Mouse (Mus musculus) stomach, embryonic 14.5 days (tissue): ENCODE data around the gene Gm42715. TPM values are rescaled to one million over a fixed set of nuclear protein-coding genes. Genes with fewer than 3 reads are reported as not detected.
"Not testable (repeated sequence)": the region's sequence is repeated elsewhere in the genome, so short reads cannot be mapped to it uniquely, and the experiment has no call there.

Experiments used
- ATAC-seq: fragments of 200-750 bp; cut with Nextera tagmentation; 2 replicates; pipeline ENCODE4 v1.8.0; 2017; ENCODE audit warnings: low read depth, moderate TSS enrichment; ENCODE audit not compliant: insufficient number of reproducible peaks, insufficient read depth, low FRiP score
- H3K27ac ChIP-seq: fragments of 300-500 bp; sonication (generic); 2 replicates; pipeline ENCODE4 v1.5.1; 2014; ENCODE audit warnings: mild to moderate bottlenecking, low read length, moderate library complexity, mixed read lengths
- H3K27me3 ChIP-seq: fragments of 300-500 bp; sonication (generic); 2 replicates; pipeline ENCODE4 v1.6.1; 2014; ENCODE audit warnings: low read length, control low read depth, mixed read lengths; ENCODE audit not compliant: control insufficient read depth, insufficient read depth
- H3K36me3 ChIP-seq: fragments of 300-500 bp; sonication (generic); 2 replicates; pipeline ENCODE4 v1.6.1; 2014; ENCODE audit warnings: mild to moderate bottlenecking, control low read depth, low read length, moderate library complexity, mixed read lengths; ENCODE audit not compliant: control insufficient read depth, insufficient read depth
- H3K4me1 ChIP-seq: fragments of 300-500 bp; sonication (generic); 2 replicates; pipeline ENCODE4 v1.6.1; 2014; ENCODE audit warnings: low read length, control low read depth, mixed read lengths; ENCODE audit not compliant: control insufficient read depth, insufficient read depth
- H3K4me2 ChIP-seq: fragments of 300-500 bp; sonication (generic); replicated peaks from 2 replicates; pipeline ENCODE4 v1.6.1; 2014; ENCODE audit warnings: low read depth, low read length, control low read depth
- H3K4me3 ChIP-seq: fragments of 300-500 bp; sonication (generic); 2 replicates; pipeline ENCODE4 v1.5.1; 2014; ENCODE audit warnings: low read depth, low read length, control low read depth
- H3K9ac ChIP-seq: fragments of 300-500 bp; sonication (generic); replicated peaks from 2 replicates; pipeline ENCODE4 v1.6.1; 2014; ENCODE audit warnings: low read depth, mild to moderate bottlenecking, control low read depth, low read length, moderate library complexity, mixed read lengths
- H3K9me3 ChIP-seq: fragments of 300-500 bp; sonication (generic); 2 replicates; pipeline ENCODE4 v1.6.1; 2016; ENCODE audit warnings: low read depth, low read length, control low read depth; ENCODE audit not compliant: control insufficient read depth
- WGBS: fragments of 180-500 bp; shearing (Covaris S2); extraction: QIAGEN DNeasy Blood & Tissue Kit; methylation state at CpG from one replicate; pipeline ENCODE4 v1.1.7; 2014; 5-methylcytosine and 5-hydroxymethylcytosine counted together
- polyA plus RNA-seq: library from polyadenylated mRNA; unstranded; fragments of >200 nt; fragmentation: Nextera tagmentation; extraction: Ambion mirVana; gene quantifications from 2 replicates; pipeline ENCODE4 v1.2.1, GENCODE M21; 2014

The Gm42715 gene
- polyA plus RNA-seq, 1 experiment from 2014 or later = 20.8 TPM

- peaks cover 78% of the 10 kb centered on the region for H3K36me3 ChIP-seq
Observed at GRCm38 (mm10) chr7:127488364-127488763, 31.0 kb upstream of the Gm42715 start.

DNA sequence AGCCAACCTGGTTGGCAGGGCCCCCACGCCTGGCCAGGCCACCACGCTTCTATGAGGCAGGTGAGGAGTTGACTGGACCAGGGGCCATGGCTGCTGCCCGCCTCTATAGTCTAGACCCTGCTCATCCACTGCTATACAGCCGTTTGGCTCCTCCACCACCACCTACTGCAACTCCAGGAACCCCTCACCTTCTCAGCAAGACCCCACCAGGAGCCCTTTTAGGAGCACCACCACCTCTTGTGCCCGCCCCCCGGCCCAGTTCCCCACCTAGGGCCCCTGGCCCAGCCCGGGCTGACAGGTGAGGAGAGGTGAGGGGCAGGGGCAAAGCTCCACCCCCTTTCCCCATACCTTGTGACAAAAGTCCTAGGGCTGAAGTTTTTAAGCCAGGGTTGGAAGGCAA, 29.4 kb upstream of the Gm42715 start:
- no peak overlapping the region for H3K9ac ChIP-seq
- peaks cover 68% of the 10 kb centered on the region for H3K36me3 ChIP-seq
- H3K27me3 ChIP-seq = no peaks in the 10 kb centered on the region
- H3K9me3 ChIP-seq = no peaks in the 10 kb centered on the region
- no peak overlapping the region for H3K4me3 ChIP-seq
- WGBS = 94% methylated on average over 7 of the region's 7 CpGs
- H3K4me2 ChIP-seq = no peak overlapping the region
- no peak overlapping the region for H3K27ac ChIP-seq
- no peak for ATAC-seq
- no peaks in the 10 kb centered on the region for H3K4me1 ChIP-seq

More at GRCm38 (mm10) chr7:127488364-127488763, 31.0 kb upstream of the Gm42715 start:
- not testable (repeated sequence) for H3K27me3 ChIP-seq, H3K4me2 ChIP-seq, H3K4me3 ChIP-seq, ATAC-seq, H3K4me1 ChIP-seq, H3K27ac ChIP-seq, H3K9me3 ChIP-seq, H3K9ac ChIP-seq
- WGBS = 80% methylated on average over 4 of the region's 5 CpGs

GRCm38 (mm10) chr7:127491846-127492245, 27.5 kb upstream of the Gm42715 start:
- no peak for ATAC-seq
- Histone ChIP-seq H3K4me3 (no peak overlapping the region), H3K27me3 (no peaks in the 10 kb centered on the region), H3K36me3 (peaks cover 50% of the 10 kb centered on the region), H3K4me2 (no peak overlapping the region), H3K9ac (no peak overlapping the region), H3K9me3 (no peaks in the 10 kb centered on the region), H3K4me1 (no peaks in the 10 kb centered on the region), H3K27ac (no peak overlapping the region)
- WGBS = 68% methylated on average over 3 of the region's 3 CpGs

DNA sequence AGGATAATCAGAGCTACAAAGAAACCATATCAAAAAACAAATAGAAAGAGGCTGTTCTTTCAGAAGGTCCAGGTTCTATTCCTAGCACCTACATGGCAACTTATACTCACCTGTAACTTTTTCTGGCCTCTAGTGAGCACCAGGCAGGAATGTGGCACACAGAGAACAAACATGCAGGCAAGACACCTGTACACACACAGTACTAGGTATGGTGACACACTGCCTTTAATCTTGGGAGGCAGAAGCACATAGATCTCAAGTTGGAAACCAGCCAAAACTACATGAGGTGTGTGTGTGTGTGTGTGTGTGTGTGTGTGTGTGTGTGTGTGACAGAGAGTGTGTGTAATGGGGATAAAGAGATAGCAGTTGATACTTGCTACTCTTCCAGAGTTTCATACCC, 24.7 kb upstream of the Gm42715 start:
- H3K9me3 ChIP-seq = no peaks in the 10 kb centered on the region
- H3K4me3 ChIP-seq = no peak overlapping the region
- ATAC-seq = no peak
- peaks cover 25% of the 10 kb centered on the region for H3K36me3 ChIP-seq
- no peaks in the 10 kb centered on the region for H3K4me1 ChIP-seq
- no peak overlapping the region for H3K9ac ChIP-seq
- no peaks in the 10 kb centered on the region for H3K27me3 ChIP-seq
- no peak overlapping the region for H3K27ac ChIP-seq
- H3K4me2 ChIP-seq = no peak overlapping the region

GRCm38 (mm10) chr7:127497382-127497781, 22.0 kb upstream of the Gm42715 start:
- H3K4me1 ChIP-seq = no peaks in the 10 kb centered on the region
- no peak overlapping the region for H3K4me2 ChIP-seq
- WGBS = 70% methylated on average over 2 of the region's 2 CpGs
- H3K27ac ChIP-seq = no peak overlapping the region
- no peaks in the 10 kb centered on the region; the same call in 1 of the 2 replicates for H3K36me3 ChIP-seq
- no peaks in the 10 kb centered on the region for H3K27me3 ChIP-seq
- ATAC-seq = no peak
- H3K9ac ChIP-seq = no peak overlapping the region
- no peaks in the 10 kb centered on the region for H3K9me3 ChIP-seq
- no peak overlapping the region for H3K4me3 ChIP-seq

GRCm38 (mm10) chr7:127498407-127498806, 21.0 kb upstream of the Gm42715 start:
- H3K4me3 ChIP-seq = no peak overlapping the region
- no peak overlapping the region for H3K4me2 ChIP-seq
- no peaks in the 10 kb centered on the region for H3K36me3 ChIP-seq
- H3K9me3 ChIP-seq = no peaks in the 10 kb centered on the region
- no peaks in the 10 kb centered on the region for H3K4me1 ChIP-seq
- no peak overlapping the region for H3K9ac ChIP-seq
- ATAC-seq = no peak
- H3K27me3 ChIP-seq = no peaks in the 10 kb centered on the region
- 48% methylated on average over 3 of the region's 3 CpGs for WGBS
- no peak overlapping the region for H3K27ac ChIP-seq

- H3K36me3 ChIP-seq = no peaks in the 10 kb centered on the region
- H3K4me3 ChIP-seq = no peak overlapping the region
- WGBS = 94% methylated on average over 3 of the region's 3 CpGs
- no peak overlapping the region for H3K27ac ChIP-seq
- no peaks in the 10 kb centered on the region for H3K4me1 ChIP-seq
- H3K9ac ChIP-seq = no peak overlapping the region
- H3K4me2 ChIP-seq = no peak overlapping the region
- no peak for ATAC-seq
- H3K27me3 ChIP-seq = no peaks in the 10 kb centered on the region
- H3K9me3 ChIP-seq = no peaks in the 10 kb centered on the region
Observed at GRCm38 (mm10) chr7:127508291-127508690, 11.1 kb upstream of the Gm42715 start.

DNA sequence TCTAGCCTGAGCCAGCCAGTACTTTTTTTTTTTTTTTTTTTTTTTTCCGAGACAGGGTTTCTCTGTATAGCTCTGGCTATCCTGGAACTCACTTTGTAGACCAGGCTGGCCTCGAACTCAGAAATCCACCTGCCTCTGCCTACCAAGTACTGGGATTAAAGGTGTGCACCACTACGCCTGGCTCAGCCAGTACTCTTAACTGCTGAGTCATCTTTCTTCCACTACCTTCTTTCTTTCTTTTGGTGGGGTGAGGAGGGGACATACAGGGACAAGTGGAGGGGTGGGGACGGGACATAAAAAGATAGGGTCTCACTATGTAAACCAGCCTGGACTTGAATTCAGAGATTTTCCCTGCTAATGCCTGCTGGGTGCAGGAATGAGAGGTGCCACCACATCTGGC, 9.6 kb upstream of the Gm42715 start:
- H3K9ac ChIP-seq, H3K9me3 ChIP-seq, H3K36me3 ChIP-seq, H3K4me3 ChIP-seq, H3K4me2 ChIP-seq, H3K4me1 ChIP-seq, ATAC-seq, H3K27ac ChIP-seq, H3K27me3 ChIP-seq: not testable (repeated sequence)
- WGBS = 97% methylated on average over 3 of the region's 4 CpGs

- Histone ChIP-seq H3K36me3 (peaks cover 9% of the 10 kb centered on the region), H3K4me2 (peak overlapping the region; percentile 50), H3K4me3 (peak overlapping the region; percentile 71), H3K9ac (0 out of 2 replicates have a peak overlapping the region, but pooled peaks have one; percentile 81), H3K27ac (peak overlapping the region; percentile 97), H3K4me1 (peaks cover 6% of the 10 kb centered on the region; the same call in 1 of the 2 replicates), H3K9me3 (no peaks in the 10 kb centered on the region), H3K27me3 (no peaks in the 10 kb centered on the region)
- 26% methylated on average over 8 of the region's 8 CpGs for WGBS
- no peak for ATAC-seq
Observed at GRCm38 (mm10) chr7:127511241-127511640, 8.1 kb upstream of the Gm42715 start.
